Mouse (Mus musculus) forebrain, embryonic 10.5 days (tissue): Measurements from ENCODE around the gene Dennd2d. TPM values are rescaled to one million over a fixed set of nuclear protein-coding genes. Genes with fewer than 3 reads are reported as not detected.

Experiments used
- DNase-seq: peaks from one replicate; pipeline ENCODE4 v3.0.0-alpha.2; 2017; ENCODE audit warnings: low spot score; ENCODE audit errors: extremely low spot score
- H3K27ac ChIP-seq: fragments of 300-500 bp; sonication (generic); 2 replicates; pipeline ENCODE4 v1.5.1; 2016; ENCODE audit warnings: mild to moderate bottlenecking
- H3K27me3 ChIP-seq: fragments of 300-500 bp; sonication (generic); 2 replicates; pipeline ENCODE4 v1.6.1; 2016; ENCODE audit warnings: mild to moderate bottlenecking; ENCODE audit not compliant: poor library complexity, severe bottlenecking
- H3K36me3 ChIP-seq: fragments of 300-500 bp; sonication (generic); replicated peaks from 2 replicates; pipeline ENCODE4 v1.6.1; 2016; ENCODE audit warnings: mild to moderate bottlenecking, moderate library complexity
- H3K4me1 ChIP-seq: fragments of 300-500 bp; sonication (generic); 2 replicates; pipeline ENCODE4 v1.6.1; 2016
- H3K4me3 ChIP-seq: fragments of 300-500 bp; sonication (generic); 2 replicates; pipeline ENCODE4 v1.5.1; 2016; ENCODE audit warnings: mild to moderate bottlenecking, moderate library complexity
- H3K9me3 ChIP-seq: fragments of 300-500 bp; sonication (generic); 2 replicates; pipeline ENCODE4 v1.6.1; 2016; ENCODE audit warnings: mild to moderate bottlenecking, moderate library complexity
- WGBS: fragments of 180-500 bp; shearing (Covaris S2); methylation state at CpG from one replicate; pipeline ENCODE4 v1.1.7; 2016; 5-methylcytosine and 5-hydroxymethylcytosine counted together
- polyA plus RNA-seq: library from polyadenylated mRNA; unstranded; fragments of >200 nt; fragmentation: Nextera tagmentation; extraction: Ambion mirVana; gene quantifications from 2 replicates; pipeline ENCODE4 v1.2.1, GENCODE M21; 2016

The Dennd2d gene
- 1.2 and 2.0 TPM in 2 replicates for polyA plus RNA-seq

DNA sequence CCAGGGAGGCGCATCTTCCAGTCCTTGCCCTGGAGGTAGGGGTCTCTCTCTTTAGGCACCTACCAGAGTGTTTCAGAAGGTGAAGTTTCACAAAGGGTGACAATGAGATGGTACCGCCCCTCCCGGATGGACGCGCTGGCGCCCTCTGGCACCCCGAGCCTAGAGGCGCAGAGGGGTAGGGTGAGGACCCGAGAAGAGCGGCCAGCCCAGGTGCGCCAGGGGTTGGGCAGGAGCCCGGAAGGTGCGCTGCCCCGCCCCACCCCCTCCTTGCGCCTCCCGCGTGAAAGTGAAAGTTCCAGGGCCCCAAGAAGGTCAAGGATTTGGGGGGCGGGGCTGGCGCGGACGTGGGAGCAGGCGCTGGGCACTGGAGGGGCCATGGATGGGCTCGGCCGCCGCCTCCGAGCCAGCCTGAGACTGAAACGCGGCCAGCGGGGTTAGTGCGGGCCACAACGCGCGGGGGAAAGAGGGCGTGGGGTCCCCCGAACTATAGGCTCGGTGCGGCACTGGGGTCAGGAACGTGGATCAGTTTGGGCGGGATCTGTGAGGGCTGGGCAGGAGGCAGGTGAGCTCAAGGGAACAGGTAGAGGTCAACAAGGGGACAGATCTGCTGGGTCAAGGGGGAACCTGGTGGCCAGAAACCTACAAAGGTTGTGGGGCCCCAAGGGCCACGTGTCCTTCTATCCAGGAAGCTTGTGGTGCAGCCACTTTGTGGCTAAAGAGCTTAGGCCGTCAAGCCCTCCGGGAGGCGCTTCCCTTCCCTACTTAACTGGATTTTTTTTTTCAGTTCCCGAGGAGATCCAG lies at the start of gene Dennd2d:
Gene Dennd2d (plus strand): TSS at position 125 of the 801 bp plus-strand sequence.
- Histone ChIP-seq H3K4me3 (peak within 1 kb of the TSS; percentile 65), H3K36me3 (no peaks in the 10 kb centered on the region), H3K27me3 (peaks cover 25% of the 10 kb centered on the region), H3K4me1 (peaks cover 10% of the 10 kb centered on the region), H3K9me3 (no peaks in the 10 kb centered on the region), H3K27ac (peak within 1 kb of the TSS; percentile 78)
- 1% methylated on average over 44 of the region's 44 CpGs for WGBS
- peak; percentile 34 for DNase-seq

DNA sequence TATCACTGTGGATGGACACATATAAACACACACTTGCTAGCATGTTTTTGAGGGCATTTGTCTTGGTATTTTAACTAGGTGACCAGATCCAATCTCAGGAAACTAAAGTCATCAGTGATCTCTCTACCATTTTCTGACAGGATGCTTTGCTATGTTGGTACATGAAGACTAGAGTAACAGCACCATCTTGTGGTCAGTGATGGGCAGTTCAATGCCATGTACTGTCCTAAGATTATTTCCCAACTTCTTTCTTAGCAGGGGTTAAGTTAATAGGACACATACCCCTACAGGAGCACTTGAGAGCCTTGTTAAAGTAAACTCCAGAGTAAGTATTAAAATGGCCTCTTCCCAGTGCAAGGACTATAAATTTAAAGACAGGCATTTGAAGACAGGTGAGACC lies 33.6 kb upstream of the Dennd2d start:
- H3K4me1 ChIP-seq, result no peaks in the 10 kb centered on the region
- H3K27ac ChIP-seq, result no peak overlapping the region
- H3K36me3 ChIP-seq, result no peaks in the 10 kb centered on the region
- no peak overlapping the region for H3K4me3 ChIP-seq
- no peaks in the 10 kb centered on the region for H3K9me3 ChIP-seq
- H3K27me3 ChIP-seq, result no peaks in the 10 kb centered on the region
- DNase-seq, result peak; percentile 18

DNA sequence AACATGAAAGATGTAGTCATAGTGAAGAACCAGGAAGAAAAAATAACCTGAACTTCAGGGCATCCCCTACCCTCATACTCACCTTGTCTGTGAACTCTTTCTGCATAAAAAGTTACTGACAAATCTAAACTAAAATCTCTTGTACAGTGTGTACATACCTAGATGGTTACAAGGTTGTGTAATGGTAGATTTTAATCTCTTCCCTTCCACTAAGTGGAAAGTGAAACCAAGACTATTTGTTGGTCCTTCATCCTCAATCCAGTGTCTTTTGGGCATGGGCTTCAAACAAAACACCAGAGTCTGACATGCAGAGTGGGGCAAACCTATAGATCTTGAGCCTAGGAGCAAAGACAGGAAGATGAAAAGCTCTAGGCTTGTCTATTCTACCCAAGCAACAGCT lies 33.2 kb upstream of the Dennd2d start:
- Histone ChIP-seq H3K4me1 (no peaks in the 10 kb centered on the region), H3K4me3 (no peak overlapping the region), H3K9me3 (no peaks in the 10 kb centered on the region), H3K27ac (no peak overlapping the region), H3K36me3 (no peaks in the 10 kb centered on the region), H3K27me3 (no peaks in the 10 kb centered on the region)
- DNase-seq, result no peak

DNA sequence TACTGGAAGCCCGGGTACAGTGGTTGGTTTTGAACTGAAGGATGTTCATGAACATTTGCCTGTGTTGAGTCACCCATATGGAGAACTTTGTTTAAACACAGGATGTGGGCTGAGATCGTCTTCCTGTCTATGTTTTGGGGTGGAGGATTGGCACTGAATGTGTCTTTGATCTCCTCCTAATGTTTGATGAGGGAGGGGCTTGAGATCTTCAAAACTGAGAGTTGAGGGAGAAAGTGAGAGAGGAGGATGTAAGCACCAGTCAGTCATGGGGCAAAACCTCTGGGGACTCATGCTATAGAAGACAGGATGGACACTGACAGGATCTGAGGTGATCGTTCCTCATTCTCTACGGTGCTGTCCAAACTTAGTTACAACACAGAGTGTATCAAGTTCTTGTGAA lies 32.6 kb upstream of the Dennd2d start:
- no peaks in the 10 kb centered on the region for H3K36me3 ChIP-seq
- H3K27me3 ChIP-seq, result no peaks in the 10 kb centered on the region
- no peak overlapping the region for H3K4me3 ChIP-seq
- DNase-seq, result no peak
- WGBS, result 81% methylated on average over 4 of the region's 4 CpGs
- no peaks in the 10 kb centered on the region for H3K9me3 ChIP-seq
- no peaks in the 10 kb centered on the region for H3K4me1 ChIP-seq
- H3K27ac ChIP-seq, result no peak overlapping the region

DNA sequence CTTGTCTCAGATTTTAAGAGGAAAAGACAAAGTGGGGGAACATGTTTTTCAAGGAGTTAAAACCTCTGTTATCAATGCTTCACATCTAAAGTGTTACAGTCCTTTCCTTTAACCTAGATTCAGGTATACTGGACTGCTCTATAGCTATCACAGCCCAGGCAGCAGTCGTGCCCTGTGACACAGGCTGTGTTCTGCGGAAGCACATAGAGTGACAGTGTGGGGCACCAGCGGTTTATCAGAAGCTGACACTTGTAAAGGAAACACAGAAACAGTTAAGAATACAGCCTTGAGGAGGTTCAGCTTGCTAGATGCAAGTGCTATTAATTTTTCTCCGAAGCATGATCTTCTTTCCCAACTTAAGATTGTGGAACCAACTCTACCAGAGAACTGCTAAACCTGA lies 29.6 kb upstream of the Dennd2d start:
- 75% methylated on average over 4 of the region's 4 CpGs for WGBS
- Histone ChIP-seq H3K27me3 (no peaks in the 10 kb centered on the region), H3K9me3 (no peaks in the 10 kb centered on the region), H3K36me3 (no peaks in the 10 kb centered on the region), H3K4me1 (no peaks in the 10 kb centered on the region), H3K27ac (no peak overlapping the region), H3K4me3 (no peak overlapping the region)
- DNase-seq, result no peak

DNA sequence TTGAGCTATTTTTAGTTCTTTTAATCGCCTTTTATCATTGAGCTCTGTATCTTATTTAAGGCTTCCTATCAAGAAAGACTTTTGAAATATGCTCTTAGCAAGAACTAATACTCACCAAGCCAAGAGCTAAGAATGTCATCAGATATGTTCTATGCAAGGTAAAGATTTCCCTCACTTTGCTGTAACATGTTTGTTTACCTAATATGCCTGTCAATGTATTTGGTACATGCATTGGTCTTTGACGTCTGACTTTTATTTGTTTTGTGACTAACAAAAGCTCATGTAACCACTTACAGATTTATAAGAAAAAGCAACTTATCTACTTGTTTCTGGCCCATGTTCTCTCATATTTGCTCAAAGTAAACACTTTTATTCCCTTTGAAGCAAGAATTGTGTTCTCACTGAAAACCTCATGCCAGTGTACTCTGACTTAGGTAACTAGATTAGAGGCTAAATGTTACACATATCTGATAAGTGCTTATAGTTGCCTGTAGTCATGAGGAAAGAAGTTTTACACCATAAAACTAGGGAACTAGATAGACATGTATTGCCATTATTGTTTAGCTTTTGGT lies 24.8 kb upstream of the Dennd2d start:
- Histone ChIP-seq H3K36me3 (no peaks in the 10 kb centered on the region), H3K4me1 (no peaks in the 10 kb centered on the region), H3K27me3 (no peaks in the 10 kb centered on the region), H3K9me3 (no peaks in the 10 kb centered on the region), H3K27ac (no peak overlapping the region), H3K4me3 (no peak overlapping the region)
- DNase-seq, result no peak
- WGBS, result 85% methylated on average over 2 of the region's 2 CpGs

DNA sequence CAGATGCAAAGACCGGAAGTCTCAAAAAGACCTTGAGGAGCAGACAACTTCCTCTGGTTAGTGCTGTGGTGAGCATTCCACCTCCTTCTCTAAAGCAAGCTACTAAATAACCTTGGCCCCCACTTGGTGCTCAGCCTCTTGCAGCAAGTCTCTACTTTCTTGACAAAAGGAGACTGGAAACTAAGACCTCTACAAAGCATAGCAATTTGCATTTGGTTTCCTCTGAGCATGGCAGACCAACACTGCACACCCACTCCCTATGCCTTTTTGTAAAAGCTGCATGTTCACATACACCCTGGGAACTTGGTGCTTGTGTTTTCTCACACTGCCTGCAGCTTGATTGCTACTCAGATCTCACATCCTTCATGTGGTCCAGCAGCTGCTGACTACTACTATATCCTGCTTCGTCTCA lies 20.1 kb upstream of the Dennd2d start:
- Histone ChIP-seq H3K4me3 (no peak overlapping the region), H3K27me3 (no peaks in the 10 kb centered on the region), H3K36me3 (no peaks in the 10 kb centered on the region), H3K9me3 (no peaks in the 10 kb centered on the region), H3K4me1 (no peaks in the 10 kb centered on the region), H3K27ac (no peak overlapping the region)
- WGBS, result 91% methylated on average over 2 of the region's 2 CpGs
- DNase-seq, result no peak

DNA sequence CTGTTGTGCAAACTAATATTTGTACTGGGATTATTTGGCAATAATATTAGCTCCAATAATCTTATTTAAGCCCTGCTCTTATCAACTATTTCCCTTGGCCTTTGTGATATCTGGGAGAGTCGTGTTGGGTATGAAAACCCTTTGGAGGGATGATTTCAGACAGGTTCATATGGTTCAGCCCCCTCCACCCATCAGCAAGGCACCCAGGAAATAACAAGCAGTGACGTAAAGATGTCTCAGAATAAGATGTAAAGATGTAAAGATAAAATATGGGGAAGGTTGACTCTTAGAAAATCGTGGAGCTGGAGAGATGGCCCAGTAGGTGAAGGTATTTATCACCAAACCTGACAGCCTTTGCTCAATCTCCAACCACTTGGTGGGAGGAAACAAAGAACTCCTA lies 19.7 kb upstream of the Dennd2d start:
- no peak overlapping the region for H3K4me3 ChIP-seq
- no peaks in the 10 kb centered on the region for H3K4me1 ChIP-seq
- H3K27ac ChIP-seq, result no peak overlapping the region
- H3K36me3 ChIP-seq, result no peaks in the 10 kb centered on the region
- no peaks in the 10 kb centered on the region for H3K9me3 ChIP-seq
- DNase-seq, result no peak
- WGBS, result 76% methylated on average over 3 of the region's 3 CpGs
- H3K27me3 ChIP-seq, result no peaks in the 10 kb centered on the region

DNA sequence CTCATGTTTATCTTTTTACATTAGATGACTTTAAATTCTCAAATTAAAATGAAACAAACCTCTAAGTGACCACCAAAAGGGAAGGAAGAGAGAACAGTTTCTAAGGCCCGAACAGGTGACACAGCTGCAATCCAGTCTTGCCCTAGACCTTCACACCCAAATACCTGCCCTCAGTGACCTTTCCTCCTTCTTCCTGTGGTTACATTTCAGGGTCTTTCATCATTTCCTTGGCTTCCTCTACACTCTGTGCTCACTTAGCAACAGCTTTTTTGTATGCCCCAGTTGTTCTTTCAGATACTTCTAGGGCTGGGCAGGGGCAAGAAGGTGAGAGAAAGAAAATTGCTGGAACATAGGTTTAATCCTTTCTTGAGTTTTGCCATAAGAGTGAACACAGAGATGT lies 17.5 kb upstream of the Dennd2d start:
- Histone ChIP-seq H3K4me1 (no peaks in the 10 kb centered on the region), H3K4me3 (no peak overlapping the region), H3K27ac (no peak overlapping the region), H3K36me3 (no peaks in the 10 kb centered on the region), H3K9me3 (no peaks in the 10 kb centered on the region), H3K27me3 (no peaks in the 10 kb centered on the region)
- DNase-seq, result no peak
- 77% methylated on average over 1 of the region's 1 CpGs for WGBS

DNA sequence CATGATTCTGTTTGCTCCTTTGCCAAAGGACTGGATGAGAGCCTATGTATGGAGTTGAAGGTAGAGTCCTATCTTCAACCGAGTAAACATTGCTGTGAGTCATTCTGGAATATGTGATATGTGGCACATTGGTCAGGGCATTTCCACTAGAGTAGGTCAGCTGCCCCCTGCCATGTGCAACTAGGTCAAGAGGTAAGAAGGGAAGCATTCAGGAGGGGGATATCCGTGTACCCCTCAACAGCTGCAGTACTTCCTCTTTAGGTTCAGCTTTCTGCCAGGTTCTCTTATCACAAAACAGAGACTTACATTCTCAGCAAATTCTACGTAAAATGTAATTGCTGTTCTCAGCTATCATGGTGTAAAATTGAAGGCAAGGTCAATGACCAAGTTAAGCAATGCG lies 8.0 kb upstream of the Dennd2d start:
- DNase-seq, result no peak
- Histone ChIP-seq H3K9me3 (no peaks in the 10 kb centered on the region), H3K4me1 (no peaks in the 10 kb centered on the region), H3K36me3 (no peaks in the 10 kb centered on the region), H3K27ac (no peak overlapping the region), H3K27me3 (no peaks in the 10 kb centered on the region), H3K4me3 (no peak overlapping the region)
- WGBS, result 88% methylated on average over 4 of the region's 4 CpGs

DNA sequence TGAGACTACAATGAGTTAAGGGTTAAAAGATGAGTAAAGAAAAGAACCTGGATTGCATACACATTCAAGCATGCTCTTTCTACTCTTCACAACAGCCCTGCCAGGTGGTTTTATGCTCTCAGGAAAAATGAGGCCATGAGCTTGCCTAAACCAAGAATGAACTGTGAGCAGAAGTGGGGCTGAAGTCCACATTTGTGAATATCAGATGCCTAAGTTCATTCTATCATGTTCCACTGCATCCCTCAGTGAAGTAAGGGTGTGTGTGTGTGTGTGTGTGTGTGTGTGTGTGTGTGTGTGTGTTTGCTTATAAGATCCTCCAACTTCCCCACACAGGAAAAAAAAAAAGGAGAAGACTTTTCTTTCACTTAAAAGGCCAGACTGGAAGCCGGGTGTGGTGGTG lies 5.3 kb upstream of the Dennd2d start:
- peaks cover 13% of the 10 kb centered on the region for H3K27me3 ChIP-seq
- no peak for DNase-seq
- H3K9me3 ChIP-seq, result no peaks in the 10 kb centered on the region
- H3K27ac ChIP-seq, result no peak overlapping the region
- H3K4me3 ChIP-seq, result no peak overlapping the region
- no peaks in the 10 kb centered on the region for H3K36me3 ChIP-seq
- WGBS, result 85% methylated on average over 1 of the region's 1 CpGs
- H3K4me1 ChIP-seq, result no peaks in the 10 kb centered on the region

DNA sequence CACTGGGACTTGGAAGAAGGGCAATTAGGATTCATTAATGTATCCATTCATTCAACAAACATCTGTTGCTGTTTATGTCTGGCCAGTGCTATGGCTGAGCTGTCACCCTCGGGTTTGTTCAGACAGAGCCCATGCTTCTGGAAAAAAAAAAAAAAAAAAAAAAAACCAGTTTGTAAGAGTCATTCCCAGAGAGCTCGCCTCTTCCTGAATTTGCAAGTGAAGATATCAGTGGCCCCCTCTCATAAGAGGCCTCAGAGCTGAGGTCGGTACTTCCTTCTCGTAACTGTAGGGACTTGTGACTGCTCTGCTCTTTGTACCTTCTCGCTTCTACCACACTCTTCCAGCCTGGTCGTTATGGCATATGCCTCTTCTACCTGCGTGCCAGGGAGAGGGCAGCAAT lies 1.1 kb downstream of the Dennd2d start:
- 77% methylated on average over 7 of the region's 7 CpGs for WGBS
- no peak overlapping the region for H3K4me3 ChIP-seq
- peaks cover 25% of the 10 kb centered on the region for H3K27me3 ChIP-seq
- H3K27ac ChIP-seq, result no peak overlapping the region
- no peaks in the 10 kb centered on the region for H3K36me3 ChIP-seq
- no peak for DNase-seq
- peaks cover 10% of the 10 kb centered on the region for H3K4me1 ChIP-seq
- no peaks in the 10 kb centered on the region for H3K9me3 ChIP-seq

DNA sequence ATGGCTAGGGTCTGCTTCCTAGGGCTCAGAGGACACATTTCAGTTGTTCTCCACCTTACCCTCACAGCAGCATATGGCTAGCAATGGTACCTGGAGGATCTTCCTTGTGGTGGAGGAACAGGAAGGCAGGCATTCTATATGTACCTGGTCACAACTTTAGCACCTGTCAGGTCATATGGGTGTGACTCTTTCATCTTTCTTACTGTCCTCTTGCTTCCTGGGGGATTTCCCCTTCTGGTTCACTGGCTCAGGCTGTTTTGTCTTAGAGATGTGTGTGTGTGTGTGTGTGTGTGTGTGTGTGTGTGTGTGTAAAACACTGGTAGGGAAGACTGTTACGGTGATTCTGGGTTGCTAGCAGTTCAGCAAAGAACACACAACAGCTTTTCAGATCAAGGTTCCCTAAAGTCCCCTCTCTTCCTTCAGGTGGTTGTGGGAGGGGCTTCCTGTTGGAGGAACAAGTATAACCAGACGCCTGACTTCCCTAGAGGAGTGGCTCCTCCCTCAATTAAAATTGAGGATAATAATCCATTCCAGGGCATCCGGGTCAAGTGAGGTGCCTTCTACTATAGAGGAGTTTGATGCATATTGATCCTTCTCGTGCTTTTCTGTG lies 1.7 kb downstream of the Dennd2d start:
- Histone ChIP-seq H3K4me1 (peaks cover 10% of the 10 kb centered on the region), H3K4me3 (no peak overlapping the region), H3K9me3 (no peaks in the 10 kb centered on the region), H3K36me3 (no peaks in the 10 kb centered on the region), H3K27me3 (peaks cover 25% of the 10 kb centered on the region), H3K27ac (no peak overlapping the region)
- 84% methylated on average over 4 of the region's 4 CpGs for WGBS
- DNase-seq, result no peak
